Mouse (Mus musculus) C3H10T1/2 (cell line): ENCODE data around the gene Tcf7l2. TPM values are rescaled to one million over a fixed set of nuclear protein-coding genes. Genes with fewer than 3 reads are reported as not detected.

ENCODE experiments used
- polyA plus RNA-seq, 2 experiments: library from polyadenylated mRNA; unstranded; fragments of >200 nt; fragmentation: generic; extraction: Trizol; gene quantifications; one replicate each; pipeline ENCODE4 v1.2.1; 2012; ENCODE audit warnings: missing spikeins in 2 of 2

Gene Tcf7l2
- polyA plus RNA-seq, result 10 to 100 TPM in 1 of 2 experiments, 1 to 10 TPM in 1; 4.9 to 51.2 TPM

DNA sequence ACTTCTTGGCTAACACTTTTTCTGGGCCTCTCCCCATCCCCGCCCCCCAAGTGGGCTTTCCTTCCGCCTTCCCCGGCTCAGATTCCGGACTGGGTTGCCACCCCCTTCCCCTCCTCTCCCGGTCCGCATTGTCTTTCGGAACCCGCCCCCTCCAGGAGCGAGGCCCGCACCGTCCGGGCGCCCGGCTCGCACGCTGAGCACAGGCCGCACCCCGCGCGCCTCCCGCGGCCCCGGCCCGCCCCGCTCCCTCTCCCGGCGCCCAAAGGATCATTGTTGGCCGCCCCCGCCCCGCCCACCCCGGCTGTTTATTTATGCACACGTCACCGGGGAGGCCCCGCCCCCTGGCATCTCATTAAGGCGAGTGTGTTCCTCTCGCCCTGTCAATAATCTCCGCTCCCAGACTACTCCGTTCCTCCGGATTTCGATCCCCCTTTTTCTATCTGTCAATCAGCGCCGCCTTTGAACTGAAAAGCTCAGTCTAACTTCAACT lies at the start of gene Tcf7l2:
Tcf7l2 (plus strand) TSS at position 382 of the 490 bp plus-strand sequence.

